Mouse (Mus musculus): ENCODE measurements around the gene Tmem50a.

The Tmem50a gene

GRCm38 (mm10) chr4:134871477-134871876 is 43.3 kb downstream of the Tmem50a start:
- no peak for DNase-seq

GRCm38 (mm10) chr4:134869815-134870375 is 44.9 kb downstream of the Tmem50a start:
- DNase-seq, result no peak

DNA sequence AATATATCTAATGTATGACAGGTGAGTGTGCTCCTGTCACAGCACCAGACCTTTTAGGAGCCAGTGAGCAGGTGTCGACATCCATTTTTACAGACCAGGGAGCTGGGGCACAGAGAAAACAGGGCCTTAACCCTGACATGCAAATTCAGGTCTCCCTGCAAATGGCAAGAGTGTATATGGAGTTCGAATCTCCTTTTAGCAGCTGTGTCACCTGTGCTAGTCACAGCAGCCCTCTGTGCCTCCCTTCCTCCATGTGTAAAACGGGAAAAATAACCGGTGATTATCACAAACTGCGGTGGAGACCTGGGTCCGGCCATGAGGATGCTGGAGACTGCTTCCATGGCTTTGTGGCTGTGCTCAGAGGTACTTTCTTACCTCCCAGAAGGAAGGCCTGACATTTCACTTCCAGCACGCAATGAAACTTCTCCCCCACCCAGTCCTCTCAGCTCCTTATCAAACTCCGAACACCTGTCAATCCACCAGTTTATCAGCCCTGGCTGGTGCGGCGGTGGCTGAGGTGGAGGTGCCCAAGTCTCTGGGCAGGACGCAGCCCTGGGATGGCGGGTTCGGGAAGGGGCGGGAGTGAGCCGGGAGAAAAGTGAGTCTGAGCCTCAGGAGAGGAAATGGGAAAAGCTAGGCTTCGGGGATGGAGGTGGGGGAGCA is 45.6 kb downstream of the Tmem50a start:
- no peak for DNase-seq

DNA sequence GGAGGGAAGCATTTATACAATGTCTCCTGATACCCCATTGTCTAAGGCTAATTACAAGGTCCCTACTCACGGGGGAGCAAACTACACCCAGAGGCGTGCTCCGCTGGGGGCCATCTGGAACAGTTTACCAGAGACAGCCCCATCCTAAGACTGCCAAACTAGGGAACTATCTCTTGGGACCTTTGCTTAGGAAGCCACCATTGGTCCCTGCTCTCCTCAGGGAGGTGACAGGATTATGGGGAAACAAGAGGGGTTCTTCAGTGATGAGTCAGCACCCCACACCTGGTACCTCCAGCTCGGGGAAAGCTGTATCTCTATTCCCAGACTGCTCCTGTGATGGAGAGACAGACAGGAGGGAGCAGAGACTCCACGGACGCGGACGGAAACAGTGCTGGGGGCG is 46.3 kb downstream of the Tmem50a start:
- DNase-seq, result no peak

GRCm38 (mm10) chr4:134868065-134868464 is 46.8 kb downstream of the Tmem50a start:
- no peak for DNase-seq

DNA sequence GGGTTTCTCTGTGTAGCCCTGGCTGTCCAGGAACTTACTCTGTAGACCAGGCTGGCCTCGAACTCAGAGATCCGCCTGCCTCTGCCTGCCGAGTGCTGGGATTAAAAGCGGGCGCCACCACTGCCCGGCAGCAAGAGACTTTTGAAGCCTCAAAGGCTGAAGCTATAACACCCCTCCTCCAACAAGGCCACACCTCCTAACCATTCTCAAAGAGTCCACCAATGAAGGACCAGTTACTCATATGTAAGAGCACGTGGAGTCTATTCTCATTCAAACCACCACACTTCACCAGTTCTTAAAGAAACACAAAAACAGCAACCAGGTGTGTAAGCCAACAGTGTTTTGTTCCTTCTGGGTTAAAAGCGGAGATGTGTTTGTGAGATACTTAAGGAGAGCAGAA is 47.2 kb downstream of the Tmem50a start:
- no peak for DNase-seq

GRCm38 (mm10) chr4:134867213-134867612 is 47.6 kb downstream of the Tmem50a start:
- DNase-seq, result no peak

DNA sequence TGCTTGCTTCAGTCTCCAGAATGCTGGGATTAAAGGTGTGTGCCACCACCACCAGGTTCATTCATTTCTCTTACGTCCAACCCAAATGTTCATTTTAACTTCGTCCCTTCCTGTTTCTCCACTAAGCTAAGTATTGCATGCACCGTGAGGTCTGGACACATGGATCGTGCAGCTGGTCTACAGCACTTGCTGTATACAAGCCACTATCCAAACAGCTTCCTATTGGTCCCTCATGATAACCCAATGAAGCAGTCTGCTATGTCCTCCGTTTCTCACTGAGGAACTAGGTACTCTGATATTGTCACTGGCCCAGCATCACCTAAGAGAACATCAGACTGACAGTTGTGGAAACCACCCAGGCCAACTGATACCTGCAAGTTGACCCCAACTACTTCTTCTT is 49.0 kb downstream of the Tmem50a start:
- DNase-seq, result no peak

DNA sequence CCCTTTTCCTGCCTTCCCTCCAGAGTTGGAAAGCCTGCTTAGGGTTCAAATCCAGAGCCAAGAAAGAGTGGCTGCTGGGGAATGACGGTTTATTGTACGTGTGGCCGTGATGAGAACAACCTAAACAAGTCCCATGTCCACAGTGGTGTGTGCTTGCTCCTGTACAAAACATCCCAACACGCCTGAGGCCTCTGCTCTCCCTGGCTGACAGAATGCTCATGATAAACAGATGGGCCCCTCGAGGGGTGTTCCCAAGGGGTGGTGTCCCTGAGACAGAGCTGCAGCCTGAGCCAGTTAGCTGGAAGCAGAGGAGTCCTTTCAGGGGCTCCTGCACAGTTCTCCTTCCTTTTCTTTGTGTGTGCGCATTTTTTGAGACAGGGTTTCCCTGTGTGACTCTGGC is 49.5 kb downstream of the Tmem50a start:
- DNase-seq, result no peak

DNA sequence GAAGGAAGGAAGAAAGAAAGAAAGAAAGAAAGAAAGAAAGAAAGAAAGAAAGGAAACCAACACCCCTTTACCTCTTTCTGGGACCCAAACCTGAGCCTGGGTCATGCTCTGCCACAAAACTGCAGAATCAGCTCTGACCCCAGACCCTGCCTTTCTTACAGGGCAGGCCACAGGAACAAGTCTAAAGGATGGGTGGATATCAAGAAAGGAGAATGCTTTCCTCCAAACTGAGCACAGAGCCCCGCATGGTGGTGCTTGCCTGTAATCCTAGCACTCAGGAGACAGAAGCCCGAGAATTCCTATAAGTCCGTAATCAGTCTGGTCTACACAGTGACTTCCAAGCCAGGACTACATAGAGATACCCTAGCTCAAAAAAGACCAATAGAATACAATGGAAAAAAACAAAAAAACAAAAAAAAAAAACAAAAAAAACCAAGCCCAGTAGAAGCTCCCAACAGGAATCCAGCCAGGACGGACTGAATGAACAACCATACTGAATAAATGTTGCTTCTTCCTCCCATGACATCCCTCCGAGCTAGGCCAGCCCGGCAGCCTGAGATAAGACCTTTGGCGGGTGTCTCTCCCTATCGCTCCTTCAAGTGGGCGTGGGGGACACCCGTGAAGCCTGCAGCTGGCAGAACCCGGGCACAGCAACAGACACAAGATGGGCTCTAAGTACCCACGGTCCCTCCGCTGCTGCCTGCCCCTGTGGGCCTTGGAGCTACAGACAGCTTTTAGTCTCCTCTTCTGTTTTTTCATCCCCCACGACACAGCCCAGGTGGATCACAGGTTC is 50.7 kb downstream of the Tmem50a start, which contains the start of gene Rhd:
Gene Rhd, plus strand, starts transcription at position 600 of the 793 bp plus-strand sequence.
- DNase-seq, result no peak

- no peak for DNase-seq
These were observed 51.8 kb downstream of the Tmem50a start for GRCm38 (mm10) chr4:134862996-134863395.

DNA sequence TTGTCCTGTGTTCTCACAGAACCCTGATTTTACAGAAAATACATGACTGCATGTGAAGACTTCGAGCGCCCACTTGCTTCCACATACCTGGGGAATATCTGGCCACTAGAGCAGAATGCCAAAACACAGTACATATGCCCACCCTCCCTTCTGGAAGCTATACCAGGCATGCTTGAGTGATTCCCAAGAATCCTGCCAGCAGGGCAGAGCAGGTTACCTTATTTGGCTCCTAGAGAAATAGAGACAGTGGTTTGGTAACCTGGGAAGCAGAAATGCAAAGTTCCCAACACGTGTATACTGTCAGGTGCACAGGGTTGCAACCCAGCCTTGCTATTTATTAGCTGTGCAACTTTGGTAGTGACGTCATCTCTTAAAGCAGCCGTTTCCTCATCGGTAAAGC is 52.9 kb downstream of the Tmem50a start:
- DNase-seq, result peak in 1 of 2 experiments; percentile 7

GRCm38 (mm10) chr4:134858494-134858893 is 56.3 kb downstream of the Tmem50a start:
- DNase-seq, result no peak

DNA sequence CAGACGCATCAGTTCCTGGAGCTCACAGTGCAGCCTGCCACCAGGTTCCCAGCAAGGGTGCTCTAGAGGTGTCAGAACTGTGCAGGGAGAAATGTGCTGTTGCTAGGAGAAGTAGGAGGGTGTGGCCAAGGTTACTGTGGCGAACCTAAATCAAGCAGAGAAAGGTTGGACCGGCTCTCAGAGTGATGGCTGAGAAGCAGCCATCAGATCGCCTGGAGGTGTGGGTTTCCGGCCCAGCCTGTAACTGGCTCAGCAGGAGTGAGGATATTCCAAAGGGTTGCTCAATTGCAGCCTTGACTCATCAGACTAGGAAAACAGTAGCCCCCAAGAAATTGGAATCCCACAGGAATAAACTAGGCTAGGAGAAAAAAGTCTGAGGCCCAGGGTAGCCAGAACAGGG is 58.3 kb downstream of the Tmem50a start:
- DNase-seq, result no peak

GRCm38 (mm10) chr4:134856056-134856455 is 58.8 kb downstream of the Tmem50a start:
- no peak for DNase-seq

- DNase-seq, result no peak
These were observed 59.5 kb downstream of the Tmem50a start for GRCm38 (mm10) chr4:134855371-134855770.

- peak; percentile 95 to 96 for DNase-seq
These were observed 61.0 kb downstream of the Tmem50a start for GRCm38 (mm10) chr4:134853637-134854485.

DNA sequence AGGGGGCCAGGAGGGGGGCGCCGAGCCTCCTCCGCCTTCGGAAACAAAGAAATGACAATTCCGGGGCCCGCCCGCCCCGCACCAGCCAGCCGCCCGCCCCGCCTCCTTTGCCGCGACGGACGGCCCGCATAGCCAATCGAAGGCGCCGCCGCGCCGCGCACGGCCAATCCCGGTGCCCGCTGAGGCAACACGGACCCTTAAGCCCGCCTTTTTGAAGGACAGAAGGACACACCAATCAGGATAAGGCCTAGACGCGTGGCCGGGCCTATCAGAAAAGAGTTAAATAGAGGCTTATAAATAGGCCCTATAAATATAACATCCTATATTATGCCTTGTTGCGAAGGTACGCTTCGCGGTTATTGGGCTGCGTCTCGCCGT is 61.6 kb downstream of the Tmem50a start, which contains the start of gene Maco1:
Gene Maco1, minus strand, starts transcription at position 87 of the 378 bp plus-strand sequence.
- peak; percentile 99 to 100 for DNase-seq

GRCm38 (mm10) chr4:134852438-134853255 is 62.2 kb downstream of the Tmem50a start:
- peak; percentile 64 to 74 for DNase-seq

GRCm38 (mm10) chr4:134851876-134852275 is 62.9 kb downstream of the Tmem50a start:
- DNase-seq, result no peak

DNA sequence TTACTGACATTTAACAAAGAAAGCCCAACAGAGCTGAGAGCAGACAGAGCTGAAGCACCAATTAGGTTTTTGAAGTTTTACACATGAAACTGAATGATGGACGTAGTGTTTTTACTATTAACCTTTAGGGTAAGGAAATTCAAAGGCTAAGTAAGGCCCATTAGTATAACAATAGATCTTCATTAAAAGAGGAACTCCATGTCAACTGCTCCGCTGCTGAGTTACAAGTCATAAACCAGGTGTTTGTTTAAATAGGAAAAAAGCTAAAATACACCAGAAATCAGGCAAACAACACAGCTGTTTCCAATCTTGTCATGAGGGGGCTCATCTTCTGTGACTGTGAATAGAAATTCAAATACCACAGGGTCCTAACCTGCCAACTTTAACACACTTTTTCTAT is 63.6 kb downstream of the Tmem50a start:
- DNase-seq, result no peak

- DNase-seq, result no peak
These were observed 64.3 kb downstream of the Tmem50a start for GRCm38 (mm10) chr4:134850551-134850950.

Data from lung, postnatal 4 days (tissue).